Mouse (Mus musculus) heart, embryonic 16.5 days (tissue): ENCODE results near the gene Cd160. TPM values are rescaled to one million over a fixed set of nuclear protein-coding genes. Genes with fewer than 3 reads are reported as not detected.

ENCODE experiments used
- ATAC-seq: fragments of 200-750 bp; cut with Nextera tagmentation; replicated peaks from 2 replicates; pipeline ENCODE4 v1.8.0; 2017; ENCODE audit warnings: moderate number of reproducible peaks; ENCODE audit not compliant: insufficient read depth, low FRiP score; ENCODE audit errors: extremely low read depth
- H3K27ac ChIP-seq: fragments of 300-500 bp; sonication (generic); 2 replicates; pipeline ENCODE4 v1.5.1; 2014; ENCODE audit warnings: mild to moderate bottlenecking, low read length, control low read depth, moderate library complexity
- H3K27me3 ChIP-seq: fragments of 300-500 bp; sonication (generic); 2 replicates; pipeline ENCODE4 v1.6.1; 2014; ENCODE audit warnings: low read length, mixed read lengths; ENCODE audit not compliant: control insufficient read depth, insufficient read depth
- H3K36me3 ChIP-seq: fragments of 300-500 bp; sonication (generic); 2 replicates; pipeline ENCODE4 v1.6.1; 2014; ENCODE audit not compliant: control insufficient read depth, insufficient read depth
- H3K4me1 ChIP-seq: fragments of 300-500 bp; sonication (generic); 2 replicates; pipeline ENCODE4 v1.6.1; 2014; ENCODE audit warnings: low read length, mixed read lengths; ENCODE audit not compliant: control insufficient read depth, insufficient read depth
- H3K4me2 ChIP-seq: fragments of 300-500 bp; sonication (generic); 2 replicates; pipeline ENCODE4 v1.6.1; 2014; ENCODE audit warnings: low read depth, mild to moderate bottlenecking, control low read depth, low read length
- H3K4me3 ChIP-seq: fragments of 300-500 bp; sonication (generic); 2 replicates; pipeline ENCODE4 v1.5.1; 2014; ENCODE audit warnings: mild to moderate bottlenecking, control low read depth, low read length
- H3K9ac ChIP-seq: fragments of 300-500 bp; sonication (generic); 2 replicates; pipeline ENCODE4 v1.6.1; 2014; ENCODE audit warnings: low read length, control low read depth
- H3K9me3 ChIP-seq: fragments of 300-500 bp; sonication (generic); replicated peaks from 2 replicates; pipeline ENCODE4 v1.6.1; 2016; ENCODE audit warnings: low read length; ENCODE audit not compliant: control insufficient read depth
- WGBS: fragments of 180-500 bp; shearing (Covaris S2); extraction: QIAGEN DNeasy Blood & Tissue Kit; methylation state at CpG from one replicate; pipeline ENCODE4 v1.1.7; 2014; 5-methylcytosine and 5-hydroxymethylcytosine counted together
- polyA plus RNA-seq: library from polyadenylated mRNA; unstranded; fragments of >200 nt; fragmentation: Nextera tagmentation; extraction: Ambion mirVana; gene quantifications from 2 replicates; pipeline ENCODE4 v1.2.1, GENCODE M21; 2015

Cd160 gene
- polyA plus RNA-seq, 1 experiment from 2014 or later: 5.5 TPM

DNA sequence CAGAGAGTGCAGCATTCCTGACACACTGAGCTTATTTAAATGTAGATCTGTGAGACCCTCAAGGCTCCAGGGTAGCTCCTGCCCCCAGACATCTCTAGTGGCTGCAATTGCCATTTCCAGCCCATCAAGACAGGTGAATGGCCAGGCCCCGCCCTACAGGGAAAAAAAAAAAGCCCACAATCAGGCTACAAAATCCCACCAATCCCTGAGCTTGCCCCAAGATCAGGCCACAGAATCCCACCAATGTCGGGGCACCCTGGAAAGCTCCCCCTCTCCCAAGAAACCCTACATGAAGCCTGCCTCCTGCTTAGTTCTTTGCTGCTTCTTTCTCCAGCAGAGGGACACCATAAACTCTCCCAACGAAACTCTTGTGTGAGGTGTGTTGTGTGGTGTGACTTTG is 21.0 kb downstream of the Cd160 start:
- H3K36me3 ChIP-seq: peaks cover 2% of the 10 kb centered on the region; the same call in 1 of the 2 replicates
- H3K9ac ChIP-seq: no peak overlapping the region
- H3K4me3 ChIP-seq: no peak overlapping the region
- peaks cover 4% of the 10 kb centered on the region; the same call in 1 of the 2 replicates for H3K9me3 ChIP-seq
- 81% methylated on average over 3 of the region's 3 CpGs for WGBS
- no peak for ATAC-seq
- H3K4me1 ChIP-seq: peaks cover 6% of the 10 kb centered on the region; the same call in 1 of the 2 replicates
- no peak overlapping the region for H3K4me2 ChIP-seq
- no peak overlapping the region for H3K27ac ChIP-seq
- no peaks in the 10 kb centered on the region for H3K27me3 ChIP-seq

- 25% methylated on average over 1 of the region's 1 CpGs for WGBS
Measured at GRCm38 (mm10) chr3:96802214-96802613, 26.9 kb downstream of the Cd160 start.

DNA sequence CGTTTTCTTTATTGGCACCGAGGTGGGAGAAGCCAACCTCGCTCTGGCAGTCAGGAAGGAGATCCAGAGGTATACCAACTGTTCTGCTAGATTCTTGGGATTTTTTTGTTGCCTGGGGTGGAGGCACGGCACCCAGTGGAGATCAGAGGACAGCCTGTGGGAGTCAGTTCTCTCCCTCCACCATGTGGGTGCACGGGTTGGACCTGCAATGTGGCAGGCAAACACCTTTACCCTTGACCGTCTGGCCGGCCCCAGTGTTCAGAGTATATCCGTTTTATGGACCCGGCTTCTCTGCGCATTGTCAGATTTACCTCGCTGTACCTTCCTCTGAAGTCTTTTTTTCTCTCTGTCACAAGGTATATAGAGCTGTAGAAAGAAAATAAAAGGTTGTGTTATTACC is 28.9 kb downstream of the Cd160 start:
- 76% methylated on average over 11 of the region's 11 CpGs for WGBS
- ATAC-seq: no peak
- H3K4me3 ChIP-seq: no peak overlapping the region
- peaks cover 3% of the 10 kb centered on the region; the same call in 1 of the 2 replicates for H3K4me1 ChIP-seq
- H3K36me3 ChIP-seq: peaks cover 2% of the 10 kb centered on the region; the same call in 1 of the 2 replicates
- no peaks in the 10 kb centered on the region for H3K27me3 ChIP-seq
- H3K9me3 ChIP-seq: peaks cover 4% of the 10 kb centered on the region; the same call in 1 of the 2 replicates
- H3K27ac ChIP-seq: no peak overlapping the region
- H3K4me2 ChIP-seq: no peak overlapping the region
- no peak overlapping the region for H3K9ac ChIP-seq

More at GRCm38 (mm10) chr3:96802214-96802613, 26.9 kb downstream of the Cd160 start:
- Histone ChIP-seq H3K27me3 (no peaks in the 10 kb centered on the region), H3K4me1 (peaks cover 3% of the 10 kb centered on the region; the same call in 1 of the 2 replicates), H3K9ac (no peak overlapping the region), H3K9me3 (peaks cover 4% of the 10 kb centered on the region; the same call in 1 of the 2 replicates), H3K4me3 (no peak overlapping the region), H3K36me3 (peaks cover 2% of the 10 kb centered on the region; the same call in 1 of the 2 replicates), H3K27ac (no peak overlapping the region), H3K4me2 (no peak overlapping the region)
- no peak for ATAC-seq

- H3K9ac ChIP-seq: no peak overlapping the region
- H3K4me3 ChIP-seq: no peak overlapping the region
- H3K4me1 ChIP-seq: no peaks in the 10 kb centered on the region
- 83% methylated on average over 8 of the region's 8 CpGs for WGBS
- H3K4me2 ChIP-seq: no peak overlapping the region
- ATAC-seq: no peak
- no peaks in the 10 kb centered on the region for H3K27me3 ChIP-seq
- H3K9me3 ChIP-seq: no peaks in the 10 kb centered on the region
- H3K27ac ChIP-seq: no peak overlapping the region
- H3K36me3 ChIP-seq: peaks cover 18% of the 10 kb centered on the region; the same call in 1 of the 2 replicates
Measured at GRCm38 (mm10) chr3:96788506-96788905, 40.6 kb downstream of the Cd160 start.

DNA sequence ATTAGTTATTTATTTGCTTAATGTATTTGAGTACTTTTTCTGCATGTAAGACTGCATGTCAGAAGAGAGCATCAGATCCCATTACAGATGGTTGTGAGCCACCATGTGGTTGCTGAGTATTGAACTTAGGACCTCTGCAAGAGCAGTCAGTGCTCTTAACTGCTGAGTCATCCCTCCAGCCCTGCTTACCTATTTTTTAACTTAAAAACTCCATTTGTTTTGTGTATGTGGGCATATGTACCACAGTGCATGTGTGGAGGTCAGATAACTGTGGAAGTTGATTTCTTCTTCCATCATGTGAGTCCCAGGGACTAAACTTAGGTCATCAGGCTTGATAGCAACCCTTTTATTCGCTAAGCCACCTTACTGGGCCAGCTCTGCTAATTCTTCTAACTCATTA is 41.4 kb downstream of the Cd160 start:
- ATAC-seq: no peak
- Histone ChIP-seq H3K27ac (no peak overlapping the region), H3K36me3 (peaks cover 18% of the 10 kb centered on the region; the same call in 1 of the 2 replicates), H3K4me1 (no peaks in the 10 kb centered on the region), H3K9ac (no peak overlapping the region), H3K9me3 (no peaks in the 10 kb centered on the region), H3K27me3 (no peaks in the 10 kb centered on the region), H3K4me3 (no peak overlapping the region), H3K4me2 (no peak overlapping the region)
- WGBS: 94% methylated on average over 1 of the region's 1 CpGs

- H3K4me3 ChIP-seq: no peak overlapping the region
- no peak overlapping the region for H3K9ac ChIP-seq
- H3K9me3 ChIP-seq: no peaks in the 10 kb centered on the region
- H3K4me1 ChIP-seq: no peaks in the 10 kb centered on the region
- no peaks in the 10 kb centered on the region for H3K27me3 ChIP-seq
- WGBS: 60% methylated on average over 8 of the region's 8 CpGs
- no peak overlapping the region for H3K27ac ChIP-seq
- no peak overlapping the region for H3K4me2 ChIP-seq
- no peak for ATAC-seq
- H3K36me3 ChIP-seq: peaks cover 12% of the 10 kb centered on the region
Measured at GRCm38 (mm10) chr3:96782236-96782635, 46.9 kb downstream of the Cd160 start.

DNA sequence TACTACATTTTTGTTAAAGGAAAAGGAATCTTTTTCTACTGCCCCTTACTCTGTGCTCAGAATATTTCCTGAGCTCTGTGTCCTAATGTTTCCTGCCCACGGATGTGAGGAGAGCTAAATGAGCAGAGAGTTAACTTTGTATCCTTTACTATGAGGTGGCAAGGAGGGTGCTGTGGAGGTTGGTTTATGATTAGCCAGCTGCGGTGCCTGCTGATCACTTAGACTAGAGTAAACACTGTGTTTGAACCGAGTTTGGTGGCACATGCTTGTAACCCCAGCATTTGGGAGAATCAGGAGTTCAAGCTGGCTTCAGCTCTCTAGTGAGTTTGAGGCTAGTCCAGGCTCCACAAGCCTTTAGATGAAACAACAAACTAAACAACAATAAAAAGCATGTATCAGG is 52.0 kb downstream of the Cd160 start:
- H3K27me3 ChIP-seq: no peaks in the 10 kb centered on the region
- peaks cover 6% of the 10 kb centered on the region for H3K36me3 ChIP-seq
- H3K27ac ChIP-seq: no peak overlapping the region
- no peak for ATAC-seq
- peaks cover 6% of the 10 kb centered on the region for H3K4me1 ChIP-seq
- 77% methylated on average over 3 of the region's 3 CpGs for WGBS
- H3K4me3 ChIP-seq: no peak overlapping the region
- H3K4me2 ChIP-seq: no peak overlapping the region
- no peak overlapping the region for H3K9ac ChIP-seq
- H3K9me3 ChIP-seq: no peaks in the 10 kb centered on the region

DNA sequence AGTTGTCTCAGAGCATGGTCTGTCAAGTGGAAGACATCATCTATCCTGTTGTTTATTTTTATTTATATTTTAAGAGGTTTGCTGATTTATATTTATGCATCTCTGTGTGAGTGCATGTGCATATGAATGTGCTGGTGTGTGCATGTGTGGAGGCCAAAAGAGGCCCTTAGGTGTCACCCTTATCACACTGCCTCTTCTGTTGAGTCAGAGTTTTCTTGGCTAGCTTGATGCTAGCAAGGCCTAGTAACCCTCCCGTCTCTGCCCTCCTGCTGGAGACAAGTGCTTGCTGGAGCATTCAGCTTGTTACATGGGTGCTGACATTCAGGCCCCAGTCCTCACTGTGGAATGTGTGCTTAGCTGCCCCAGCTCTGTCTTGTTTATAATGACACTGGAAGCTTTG is 56.2 kb downstream of the Cd160 start:
- Histone ChIP-seq H3K27ac (no peak overlapping the region), H3K4me3 (no peak overlapping the region), H3K9ac (no peak overlapping the region), H3K27me3 (no peaks in the 10 kb centered on the region), H3K4me1 (peaks cover 9% of the 10 kb centered on the region), H3K4me2 (no peak overlapping the region), H3K9me3 (no peaks in the 10 kb centered on the region), H3K36me3 (peaks cover 5% of the 10 kb centered on the region)
- WGBS: 27% methylated on average over 1 of the region's 1 CpGs
- ATAC-seq: no peak

GRCm38 (mm10) chr3:96769971-96770370 is 59.2 kb downstream of the Cd160 start:
- ATAC-seq: no peak
- no peak overlapping the region for H3K4me3 ChIP-seq
- H3K4me1 ChIP-seq: peaks cover 9% of the 10 kb centered on the region
- H3K27ac ChIP-seq: no peak overlapping the region
- no peak overlapping the region for H3K4me2 ChIP-seq
- H3K9ac ChIP-seq: no peak overlapping the region
- H3K9me3 ChIP-seq: no peaks in the 10 kb centered on the region
- no peaks in the 10 kb centered on the region for H3K36me3 ChIP-seq
- 84% methylated on average over 5 of the region's 5 CpGs for WGBS
- no peaks in the 10 kb centered on the region for H3K27me3 ChIP-seq
